Mouse (Mus musculus): ENCODE measurements around the gene Cyp2c54.
"Not testable (repeated sequence)": the region's sequence is repeated elsewhere in the genome, so short reads cannot be mapped to it uniquely, and the experiment has no call there.

The Cyp2c54 gene

DNA sequence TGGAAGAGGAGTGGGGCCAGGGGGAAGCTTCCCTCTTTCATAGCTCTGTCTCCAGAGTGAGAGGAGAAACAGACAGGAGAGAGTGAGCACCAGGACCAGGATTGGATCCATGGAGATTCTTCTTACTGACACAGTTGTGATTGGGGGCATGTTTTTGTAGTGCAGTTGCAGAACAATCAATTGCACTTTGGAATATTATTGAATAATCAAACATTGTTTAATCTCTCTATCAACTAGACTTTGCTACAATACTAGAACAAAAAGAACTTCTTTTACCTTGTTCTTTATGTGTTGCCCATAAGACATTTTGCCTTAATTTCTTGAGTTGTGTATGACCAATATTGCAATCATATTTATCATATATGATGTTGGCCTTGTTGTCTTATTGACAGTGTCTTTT, at the start of gene Cyp2c54:
TSS of gene Cyp2c54 (minus strand) at position 127 of the 400 bp plus-strand sequence.
- no peak for DNase-seq (ENCODE audit: low read depth, low spot score)

DNA sequence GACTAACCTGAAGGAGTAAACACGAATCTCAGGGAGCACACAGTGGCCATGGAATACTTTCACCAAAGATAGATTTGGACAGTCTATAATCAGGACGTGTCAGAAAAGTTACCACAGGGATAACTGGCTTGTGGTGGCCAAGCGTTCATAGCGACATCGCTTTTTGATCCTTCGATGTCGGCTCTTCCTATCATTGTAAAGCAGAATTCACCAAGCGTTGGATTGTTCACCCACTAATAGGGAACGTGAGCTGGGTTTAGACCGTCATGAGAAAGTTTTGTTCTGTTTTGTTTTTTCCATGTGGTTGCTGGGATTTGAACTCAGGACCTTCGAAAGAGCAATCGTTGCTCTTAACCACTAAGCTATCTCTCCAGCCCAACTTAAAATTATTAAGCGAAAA, 46.0 kb upstream of the Cyp2c54 start:
- not testable (repeated sequence) for DNase-seq (ENCODE audit: low read depth, low spot score)

DNA sequence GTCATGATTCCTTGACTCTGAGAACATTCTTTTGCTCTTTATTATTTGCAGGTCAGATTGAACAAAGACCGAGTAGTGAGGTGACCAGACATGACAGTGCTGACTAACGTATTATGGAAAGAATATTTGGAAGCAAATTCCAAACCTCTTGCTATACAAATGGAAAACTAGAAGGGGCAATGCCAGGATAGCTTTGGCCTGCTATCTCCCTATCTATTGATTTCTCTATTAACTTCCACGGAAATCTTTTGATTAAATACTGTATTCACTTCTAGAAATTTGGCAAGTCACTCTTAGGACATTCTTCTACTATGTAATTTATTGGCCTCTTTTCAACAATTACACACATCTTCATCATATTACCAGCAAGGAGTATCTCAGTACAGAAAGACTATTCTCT, 17.5 kb upstream of the Cyp2c54 start:
- no peak for DNase-seq (ENCODE audit: low read depth, low spot score)

DNA sequence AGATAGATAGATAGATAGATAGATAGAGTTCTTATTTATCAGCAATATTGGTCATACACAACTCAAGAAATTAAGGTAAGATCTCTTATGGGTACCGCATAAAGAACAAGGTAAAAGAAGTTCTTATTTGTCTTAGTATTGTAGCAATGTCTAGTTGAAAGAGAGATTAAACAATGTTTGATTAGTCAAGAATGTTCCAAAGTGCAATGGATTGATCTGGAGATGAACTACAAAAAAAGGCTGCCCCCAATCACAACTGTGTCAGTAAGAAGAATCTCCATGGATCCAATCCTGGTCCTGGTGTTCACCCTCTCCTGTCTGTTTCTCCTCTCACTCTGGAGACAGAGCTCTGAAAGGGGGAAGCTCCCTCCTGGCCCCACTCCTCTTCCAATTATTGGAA, 15.8 kb upstream of the Cyp2c54 start, which contains the start of gene Cyp2c50:
TSS of gene Cyp2c50 (plus strand) at position 268 of the 400 bp plus-strand sequence.
- DNase-seq (ENCODE audit: low read depth, low spot score), result not testable (repeated sequence)

DNA sequence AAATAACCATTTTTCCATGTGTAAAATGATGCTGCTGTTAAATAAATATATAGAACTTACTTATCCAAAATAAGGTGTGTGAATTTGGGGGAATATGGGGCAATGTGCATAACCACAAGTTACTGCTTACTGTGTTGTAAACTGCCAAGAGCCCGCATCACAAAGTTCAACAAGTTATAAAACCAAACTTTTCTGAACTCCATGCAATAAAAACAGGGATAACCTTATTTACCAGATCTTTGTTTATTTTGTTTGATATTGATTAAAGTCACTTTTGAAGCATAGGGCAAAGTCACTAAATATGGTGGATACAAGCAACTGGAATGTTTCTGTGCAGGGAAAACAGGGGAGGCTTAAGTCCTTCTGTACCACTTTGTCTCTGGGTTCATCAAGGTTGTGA, 14.8 kb upstream of the Cyp2c54 start:
- DNase-seq (ENCODE audit: low read depth, low spot score), result no peak

DNA sequence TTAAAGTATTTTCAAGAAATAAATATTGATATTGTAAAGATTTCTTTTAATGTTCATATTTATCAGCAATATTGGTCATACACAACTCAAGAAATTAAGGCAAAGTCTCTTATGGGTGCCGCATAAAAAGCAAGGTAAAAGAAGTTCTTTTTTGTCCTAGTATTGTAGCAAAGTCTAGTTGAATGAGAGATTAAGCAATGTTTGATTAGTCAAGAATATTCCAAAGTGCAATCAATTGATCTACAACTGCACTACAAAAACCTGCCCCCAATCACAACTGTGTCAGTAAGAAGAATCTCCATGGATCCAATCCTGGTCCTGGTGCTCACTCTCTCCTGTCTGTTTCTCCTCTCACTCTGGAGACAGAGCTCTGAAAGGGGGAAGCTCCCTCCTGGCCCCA, 81.5 kb downstream of the Cyp2c54 start, which contains the start of gene Cyp2c37:
TSS of gene Cyp2c37 (plus strand) at position 285 of the 400 bp plus-strand sequence.
- not testable (repeated sequence) for DNase-seq (ENCODE audit: low read depth, low spot score)

DNA sequence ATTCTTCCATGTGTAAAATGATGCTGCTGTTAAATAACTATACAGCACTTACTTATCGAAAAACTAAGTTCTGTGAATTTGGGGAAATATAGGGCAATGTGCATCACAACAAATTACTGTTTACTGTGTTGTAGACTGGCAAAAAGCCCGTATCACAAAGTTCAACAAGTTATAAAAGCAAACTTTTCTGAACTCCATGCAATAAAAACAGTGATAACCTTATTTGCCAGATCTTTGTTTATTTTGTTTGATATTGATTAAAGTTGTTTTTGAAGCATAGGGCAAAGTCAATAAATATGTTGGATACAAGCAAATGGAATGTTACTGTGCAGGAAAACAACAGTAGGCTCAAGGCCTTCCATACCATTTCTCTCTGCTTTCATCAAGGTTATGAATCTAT, 84.2 kb downstream of the Cyp2c54 start:
- DNase-seq (ENCODE audit: low read depth, low spot score), result no peak
